Mouse (Mus musculus): ENCODE measurements around the gene Arid1a.

DNA sequence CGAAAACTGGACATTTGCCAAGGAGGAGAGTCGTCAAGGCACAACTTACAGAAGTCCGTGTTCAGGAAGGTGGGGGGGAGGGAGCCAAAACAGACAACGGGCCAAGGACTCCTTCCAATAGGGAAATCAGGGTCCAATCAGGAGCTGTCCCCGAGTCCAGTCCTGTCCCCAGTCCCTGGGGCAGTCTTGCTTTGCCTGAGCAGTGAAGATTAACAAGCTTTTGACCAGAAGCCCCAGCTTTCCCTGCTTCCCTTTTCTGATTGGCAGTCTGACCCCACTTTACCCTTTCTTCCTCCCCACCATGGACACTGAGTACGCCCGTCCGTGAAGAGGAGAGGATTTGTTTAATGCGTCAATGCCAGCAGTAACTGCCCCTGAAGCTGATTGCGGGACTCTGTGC is 105.1 kb downstream of the Arid1a start:
- no peak for TF ChIP-seq TAL1 (IDR thresholded peaks at IDR 0.05; ENCODE audit: low read length)
- no peak for TF ChIP-seq GATA1 (IDR thresholded peaks at IDR 0.05; ENCODE audit: low read length)
